17 mouse cellular contexts compared by ENCODE assay signal in the genomic region with DNA sequence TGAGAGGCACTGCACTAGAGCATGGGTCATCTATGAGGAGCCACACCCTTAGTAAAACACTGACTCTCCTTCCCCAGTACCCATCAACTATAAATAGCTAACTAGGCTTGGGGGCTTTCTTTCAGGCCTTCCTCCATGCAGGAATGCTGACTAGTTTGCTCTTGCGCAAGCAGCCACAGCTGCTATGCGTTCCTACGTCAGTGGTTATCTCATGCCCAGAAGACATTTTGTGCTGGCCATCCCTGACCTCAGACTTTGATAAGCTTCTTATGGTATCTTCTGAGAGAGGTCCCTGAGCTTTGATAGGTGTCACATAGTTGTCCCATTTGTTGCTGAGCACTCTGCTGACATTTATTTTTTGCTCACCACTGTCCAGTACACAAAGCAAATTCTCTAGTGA. TPM values are rescaled to one million over a fixed set of nuclear protein-coding genes. Genes with fewer than 3 reads are reported as not detected.
DNase-seq lines count a peak whose midpoint lies in the region; ATAC-seq and TF ChIP-seq lines count a peak whose summit lies in the region.
"Had no signal": no experiment of that assay in that cellular context is flagged by ENCODE, and none has a peak within 500 bp of the region (broad histone marks: within the 10 kb centered on the region; RNA-seq: fewer than 3 reads in every experiment).

No protein-coding gene starts in this region.

- intact Hi-C loops in left cerebral cortex, postnatal 25 days (cut with DNase I): no loop called here

- H3K4me3 ChIP-seq in heart, embryonic 11.5 days (ENCODE audit: low read depth, low read length): no peak overlapping the region
- H3K4me3 ChIP-seq in stomach, embryonic 15.5 days (replicated peaks): no peak overlapping the region
- H3K4me3 ChIP-seq in stomach, postnatal 0 days (ENCODE audit: low read depth, low read length): no peak overlapping the region
- no peak overlapping the region for H3K4me3 ChIP-seq in liver, embryonic 13.5 days (replicated peaks)
- H3K4me3 ChIP-seq: embryonic facial prominence, embryonic 15.5 days; midbrain, embryonic 10.5 days had no signal

- H3K9me3 ChIP-seq in heart, embryonic 11.5 days (replicated peaks; ENCODE audit: control insufficient read depth, low read length): no peaks in the 10 kb centered on the region
- H3K9me3 ChIP-seq in stomach, embryonic 15.5 days: no peaks in the 10 kb centered on the region
- no peaks in the 10 kb centered on the region for H3K9me3 ChIP-seq in stomach, postnatal 0 days (ENCODE audit: control insufficient read depth, low read length)
- H3K9me3 ChIP-seq in liver, embryonic 13.5 days (replicated peaks): no peaks in the 10 kb centered on the region
- H3K9me3 ChIP-seq: embryonic facial prominence, embryonic 15.5 days; midbrain, embryonic 10.5 days had no signal

- TF ChIP-seq CTCF in stomach, postnatal 0 days (IDR thresholded peaks at IDR 0.05; ENCODE audit: low read depth): no peak

- no peak overlapping the region for H3K4me2 ChIP-seq in heart, embryonic 11.5 days
- no peak overlapping the region for H3K4me2 ChIP-seq in stomach, embryonic 15.5 days
- H3K4me2 ChIP-seq in stomach, postnatal 0 days (replicated peaks; ENCODE audit: low read depth): no peak overlapping the region
- H3K4me2 ChIP-seq in liver, embryonic 13.5 days: 0 out of 2 replicates have a peak overlapping the region, but pooled peaks have one; percentile 17
- H3K4me2 ChIP-seq: embryonic facial prominence, embryonic 15.5 days had no signal

- no peak overlapping the region for H3K27ac ChIP-seq in heart, embryonic 11.5 days (ENCODE audit: low read depth, low read length)
- no peak overlapping the region for H3K27ac ChIP-seq in stomach, embryonic 15.5 days
- H3K27ac ChIP-seq in stomach, postnatal 0 days (replicated peaks): no peak overlapping the region
- H3K27ac ChIP-seq in liver, embryonic 13.5 days: no peak overlapping the region
- H3K27ac ChIP-seq: embryonic facial prominence, embryonic 15.5 days; hindbrain, postnatal 0 days; midbrain, embryonic 10.5 days had no signal

- H3K27me3 ChIP-seq in heart, embryonic 11.5 days (ENCODE audit: control insufficient read depth, insufficient read depth, low read length): no peaks in the 10 kb centered on the region
- no peaks in the 10 kb centered on the region for H3K27me3 ChIP-seq in stomach, embryonic 15.5 days (replicated peaks)
- H3K27me3 ChIP-seq in stomach, postnatal 0 days (ENCODE audit: control insufficient read depth, insufficient read depth, low read length): no peaks in the 10 kb centered on the region
- H3K27me3 ChIP-seq in liver, embryonic 13.5 days: no peaks in the 10 kb centered on the region
- H3K27me3 ChIP-seq: embryonic facial prominence, embryonic 15.5 days had no signal

- 55% methylated on average over 3 of the region's 3 CpGs for WGBS in heart, embryonic 11.5 days (ENCODE audit: insufficient replicate concordance)
- WGBS in stomach, embryonic 15.5 days: 79% methylated on average over 3 of the region's 3 CpGs
- WGBS in stomach, postnatal 0 days: 84% methylated on average over 3 of the region's 3 CpGs
- WGBS in liver, embryonic 13.5 days (ENCODE audit: insufficient replicate concordance): 34% methylated on average over 3 of the region's 3 CpGs

- H3K9ac ChIP-seq in heart, embryonic 11.5 days (ENCODE audit: low read depth, low read length): no peak overlapping the region
- no peak overlapping the region for H3K9ac ChIP-seq in stomach, embryonic 15.5 days
- H3K9ac ChIP-seq in stomach, postnatal 0 days (ENCODE audit: low read length): no peak overlapping the region
- H3K9ac ChIP-seq in liver, embryonic 13.5 days: no peak overlapping the region
- H3K9ac ChIP-seq: embryonic facial prominence, embryonic 15.5 days had no signal

- peak; percentile 7 to 8 for DNase-seq in heart, adult 18-20 months
- DNase-seq in stomach, postnatal 0 days (ENCODE audit: low spot score): no peak
- DNase-seq in liver, embryonic 13.5 days: peak; percentile 28
- DNase-seq in left cerebral cortex, postnatal 25 days (ENCODE audit: low spot score in 2 of 2): no peak
- no peak for DNase-seq in MN1 (ENCODE audit: low spot score)
- DNase-seq: cerebellum, adult 11-12 months; lung, adult 18-20 months; spleen, adult 18-20 months; thymus, postnatal 4 days had no signal

- H3K4me1 ChIP-seq in heart, embryonic 11.5 days (ENCODE audit: control insufficient read depth, insufficient read depth, low read length): no peaks in the 10 kb centered on the region
- no peaks in the 10 kb centered on the region for H3K4me1 ChIP-seq in stomach, embryonic 15.5 days
- no peaks in the 10 kb centered on the region for H3K4me1 ChIP-seq in stomach, postnatal 0 days (replicated peaks; ENCODE audit: control insufficient read depth, insufficient read depth)
- H3K4me1 ChIP-seq in liver, embryonic 13.5 days (replicated peaks): peaks cover 17% of the 10 kb centered on the region
- H3K4me1 ChIP-seq: embryonic facial prominence, embryonic 15.5 days; midbrain, embryonic 10.5 days had no signal

- TF ChIP-seq EP300 in stomach, postnatal 0 days (optimal IDR thresholded peaks at IDR 0.05): no peak

- ATAC-seq in heart, embryonic 11.5 days (replicated peaks; ENCODE audit: insufficient number of reproducible peaks, low FRiP score, low TSS enrichment): no peak
- peak; percentile 56; the same call in 1 of the 2 replicates for ATAC-seq in stomach, embryonic 15.5 days (ENCODE audit: insufficient read depth, low FRiP score, low read depth)
- no peak for ATAC-seq in stomach, postnatal 0 days (ENCODE audit: low FRiP score, low TSS enrichment)
- ATAC-seq in liver, embryonic 13.5 days (ENCODE audit: low read depth): peak; percentile 83
- no peak for ATAC-seq in erythroblast, adult 5-6 weeks (replicated peaks; ENCODE audit: low FRiP score, poor library complexity, severe bottlenecking)
- ATAC-seq: activated CD4-positive, CD25-positive, alpha-beta regulatory T cell, adult 4 months; forebrain, embryonic 14.5 days; hindbrain, postnatal 0 days had no signal

- H3K36me3 ChIP-seq in heart, embryonic 11.5 days (ENCODE audit: control insufficient read depth, insufficient read depth, low read length): no peaks in the 10 kb centered on the region
- no peaks in the 10 kb centered on the region for H3K36me3 ChIP-seq in stomach, embryonic 15.5 days
- H3K36me3 ChIP-seq in stomach, postnatal 0 days (ENCODE audit: control insufficient read depth, insufficient read depth, low read length): no peaks in the 10 kb centered on the region
- H3K36me3 ChIP-seq in liver, embryonic 13.5 days: no peaks in the 10 kb centered on the region
- H3K36me3 ChIP-seq: embryonic facial prominence, embryonic 15.5 days; midbrain, embryonic 10.5 days had no signal

RNA-seq across cellular contexts. Expression of a gene that starts 31.5 kb away (rescaled TPM):
- 1 to 10 TPM; 5.6 to 5.7 TPM for total RNA-seq in heart, adult 18-20 months (2021)
- 1.9 and 2.0 TPM in 2 replicates for polyA plus RNA-seq in heart, embryonic 11.5 days (2014; fragmentation: Nextera tagmentation; extraction: Ambion mirVana)
- 3.4 and 3.9 TPM in 2 replicates for polyA plus RNA-seq in stomach, embryonic 15.5 days (2015; fragmentation: Nextera tagmentation; extraction: Ambion mirVana)
- 1.6 and 1.8 TPM in 2 replicates for polyA plus RNA-seq in stomach, postnatal 0 days (2015; fragmentation: Nextera tagmentation; extraction: Ambion mirVana)
- 0.68 and 0.85 TPM in 2 replicates for polyA plus RNA-seq in liver, embryonic 13.5 days (2015; fragmentation: Nextera tagmentation; extraction: Ambion mirVana)
- total RNA-seq in left cerebral cortex, postnatal 25 days (2021): 1 to 10 TPM; 3.8 to 4.4 TPM
- total RNA-seq in erythroblast, adult 5-6 weeks (2015; ENCODE audit: low replicate concordance): 0.96 and 3.1 TPM in 2 replicates
- total RNA-seq in erythroblast, adult 5-6 weeks (2017; ENCODE audit: low replicate concordance): 1.4 and 3.2 TPM in 2 replicates

Comparison
In these comparisons a context has a peak if more than half of its experiments do, and no peak if none do; other contexts are left out.
1. ATAC-seq: peak in stomach, embryonic 15.5 days (single experiment) and liver, embryonic 13.5 days (single experiment); none in heart, embryonic 11.5 days (single experiment), stomach, postnatal 0 days (single experiment) and erythroblast, adult 5-6 weeks (single experiment).
2. DNase-seq: peak in heart, adult 18-20 months (2 of 2) and liver, embryonic 13.5 days (single experiment); none in stomach, postnatal 0 days (single experiment), left cerebral cortex, postnatal 25 days (0 of 2) and MN1 (single experiment).